Mouse (Mus musculus): ENCODE results near the gene Nans. TPM values are rescaled to one million over a fixed set of nuclear protein-coding genes. Genes with fewer than 3 reads are reported as not detected.

Gene Nans
- total RNA-seq, 1 experiment = 75.4 TPM

DNA sequence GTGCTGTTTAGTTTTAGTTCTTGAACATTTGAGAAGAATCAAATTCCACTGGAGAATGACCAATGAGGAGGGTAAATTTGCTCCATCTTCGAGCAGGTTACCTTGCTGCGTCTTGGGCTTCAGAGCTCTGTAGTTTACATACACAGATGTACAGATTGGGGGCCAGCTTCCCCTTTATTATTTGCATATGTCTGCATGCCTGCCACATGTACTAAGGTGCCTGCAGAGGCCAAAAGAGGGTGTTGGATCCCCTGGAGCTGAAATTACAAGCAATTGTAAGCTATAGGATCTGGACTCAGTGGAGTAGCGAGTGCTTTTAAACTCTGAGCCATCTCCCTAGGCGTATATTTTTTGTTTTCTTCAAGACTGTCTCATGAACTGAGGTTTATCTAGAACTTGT lies 32.3 kb upstream of the Nans start:
- no peak overlapping the region for H3K27ac ChIP-seq (ENCODE audit: insufficient read depth, low read depth, low read length, poor library complexity, severe bottlenecking)
- H3K4me3 ChIP-seq (ENCODE audit: insufficient read depth in 1 of 2, low read depth in 1 of 2, low read length in 2 of 2, poor library complexity in 1 of 2, severe bottlenecking in 1 of 2) = no peak overlapping the region
- DNase-seq (ENCODE audit: low read depth, low spot score) = no peak
- H3K36me3 ChIP-seq (ENCODE audit: control insufficient read depth, insufficient read depth, low read length, poor library complexity, severe bottlenecking) = peaks cover 22% of the 10 kb centered on the region
- no peak overlapping the region for H3K9ac ChIP-seq (ENCODE audit: insufficient read depth, low read depth, low read length, poor library complexity, severe bottlenecking)
- in situ Hi-C loops (cut with MboI; ENCODE audit: low sequenced_read_pairs in 2 of 2, unreplicated experiment in 2 of 2) = no loop called here
- TF ChIP-seq ZNF384 (IDR thresholded peaks at IDR 0.05; ENCODE audit: low read depth, low read length) = no peak
- no peak for TF ChIP-seq MAFK (IDR thresholded peaks at IDR 0.05; ENCODE audit: insufficient read depth, low read depth, low read length)
- no peaks in the 10 kb centered on the region for H3K9me3 ChIP-seq (ENCODE audit: control insufficient read depth, insufficient read depth, low read depth, low read length)
- H3K4me1 ChIP-seq (ENCODE audit: control insufficient read depth in 2 of 2, insufficient read depth in 2 of 2, low read length in 2 of 2, poor library complexity in 1 of 2) = peaks cover 7 to 20% of the 10 kb centered on the region in 2 experiments; a peak in 3 of 4 replicates

DNA sequence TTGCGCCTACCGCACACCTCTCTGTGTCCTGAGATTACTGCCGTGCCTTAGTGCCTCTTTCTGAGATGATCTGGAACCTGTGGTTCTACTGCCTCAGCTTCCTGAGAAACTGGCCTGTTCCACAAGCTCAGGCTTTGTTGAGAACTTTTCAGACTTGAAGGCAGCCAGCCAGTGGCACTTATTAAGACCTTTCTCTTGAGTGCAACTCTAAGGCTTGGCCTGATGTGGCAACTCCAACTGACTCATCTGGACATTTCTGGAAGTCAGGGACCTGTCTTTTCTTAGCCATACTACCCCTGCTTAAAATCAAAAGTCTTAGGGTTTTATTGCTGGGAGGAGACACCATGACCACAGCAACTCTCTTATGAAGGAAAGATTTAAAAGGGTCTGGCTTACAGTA lies 31.9 kb upstream of the Nans start:
- TF ChIP-seq CHD2 (IDR thresholded peaks at IDR 0.05; ENCODE audit: low read depth, low read length) (no peak), ZC3H11A (IDR thresholded peaks at IDR 0.05; ENCODE audit: borderline replicate concordance, low read depth, low read length) (no peak)
- H3K9ac ChIP-seq (ENCODE audit: insufficient read depth, low read depth, low read length, poor library complexity, severe bottlenecking) = no peak overlapping the region; the same call in 1 of the 2 replicates
- H3K9me3 ChIP-seq (ENCODE audit: control insufficient read depth, insufficient read depth, low read depth, low read length) = no peaks in the 10 kb centered on the region
- no peak overlapping the region for H3K4me3 ChIP-seq (ENCODE audit: insufficient read depth in 1 of 2, low read depth in 1 of 2, low read length in 2 of 2, poor library complexity in 1 of 2, severe bottlenecking in 1 of 2)
- no peak for DNase-seq (ENCODE audit: low read depth, low spot score)
- peaks cover 22% of the 10 kb centered on the region for H3K36me3 ChIP-seq (ENCODE audit: control insufficient read depth, insufficient read depth, low read length, poor library complexity, severe bottlenecking)
- peaks cover 7 to 20% of the 10 kb centered on the region in 2 experiments; a peak in 3 of 4 replicates for H3K4me1 ChIP-seq (ENCODE audit: control insufficient read depth in 2 of 2, insufficient read depth in 2 of 2, low read length in 2 of 2, poor library complexity in 1 of 2)
- H3K27ac ChIP-seq (ENCODE audit: insufficient read depth, low read depth, low read length, poor library complexity, severe bottlenecking) = no peak overlapping the region
- in situ Hi-C loops (cut with MboI; ENCODE audit: low sequenced_read_pairs in 2 of 2, unreplicated experiment in 2 of 2) = no loop called here

DNA sequence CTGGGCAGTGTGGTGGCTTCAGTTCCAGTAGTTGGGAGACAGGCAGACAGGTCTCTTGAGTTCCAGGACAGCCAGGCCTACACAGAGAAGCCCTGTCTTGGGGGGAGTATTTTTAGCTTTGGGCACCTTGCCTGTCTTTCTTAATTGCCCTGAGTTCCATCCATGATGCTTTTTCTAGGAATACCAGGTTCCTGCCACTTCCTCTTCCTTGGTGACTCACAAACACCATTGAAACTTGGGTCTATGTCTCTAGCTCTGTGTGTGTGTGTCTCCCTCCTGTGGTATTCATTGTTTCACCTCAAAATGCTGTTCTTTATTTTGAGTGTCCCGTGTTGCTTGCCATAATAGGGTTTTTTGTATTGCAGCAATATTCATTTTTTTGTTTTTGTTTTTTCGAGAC lies 30.6 kb upstream of the Nans start:
- in situ Hi-C loops (cut with MboI; ENCODE audit: low sequenced_read_pairs in 2 of 2, unreplicated experiment in 2 of 2) = no loop called here
- Histone ChIP-seq H3K9ac (ENCODE audit: insufficient read depth, low read depth, low read length, poor library complexity, severe bottlenecking) (no peak overlapping the region), H3K36me3 (ENCODE audit: control insufficient read depth, insufficient read depth, low read length, poor library complexity, severe bottlenecking) (peaks cover 25% of the 10 kb centered on the region), H3K4me3 (ENCODE audit: insufficient read depth in 1 of 2, low read depth in 1 of 2, low read length in 2 of 2, poor library complexity in 1 of 2, severe bottlenecking in 1 of 2) (no peak overlapping the region), H3K27ac (ENCODE audit: insufficient read depth, low read depth, low read length, poor library complexity, severe bottlenecking) (no peak overlapping the region), H3K9me3 (ENCODE audit: control insufficient read depth, insufficient read depth, low read depth, low read length) (no peaks in the 10 kb centered on the region), H3K4me1 (ENCODE audit: control insufficient read depth in 2 of 2, insufficient read depth in 2 of 2, low read length in 2 of 2, poor library complexity in 1 of 2) (peaks cover 7 to 20% of the 10 kb centered on the region in 2 experiments; a peak in 3 of 4 replicates)
- DNase-seq (ENCODE audit: low read depth, low spot score) = no peak
- TF ChIP-seq HCFC1 (IDR thresholded peaks at IDR 0.05; ENCODE audit: borderline replicate concordance, insufficient read depth, low read length) (no peak), ZC3H11A (IDR thresholded peaks at IDR 0.05; ENCODE audit: borderline replicate concordance, low read depth, low read length) (no peak), MAFK (IDR thresholded peaks at IDR 0.05; ENCODE audit: insufficient read depth, low read depth, low read length) (no peak), CHD2 (IDR thresholded peaks at IDR 0.05; ENCODE audit: low read depth, low read length) (no peak), ZNF384 (IDR thresholded peaks at IDR 0.05; ENCODE audit: low read depth, low read length) (no peak)

DNA sequence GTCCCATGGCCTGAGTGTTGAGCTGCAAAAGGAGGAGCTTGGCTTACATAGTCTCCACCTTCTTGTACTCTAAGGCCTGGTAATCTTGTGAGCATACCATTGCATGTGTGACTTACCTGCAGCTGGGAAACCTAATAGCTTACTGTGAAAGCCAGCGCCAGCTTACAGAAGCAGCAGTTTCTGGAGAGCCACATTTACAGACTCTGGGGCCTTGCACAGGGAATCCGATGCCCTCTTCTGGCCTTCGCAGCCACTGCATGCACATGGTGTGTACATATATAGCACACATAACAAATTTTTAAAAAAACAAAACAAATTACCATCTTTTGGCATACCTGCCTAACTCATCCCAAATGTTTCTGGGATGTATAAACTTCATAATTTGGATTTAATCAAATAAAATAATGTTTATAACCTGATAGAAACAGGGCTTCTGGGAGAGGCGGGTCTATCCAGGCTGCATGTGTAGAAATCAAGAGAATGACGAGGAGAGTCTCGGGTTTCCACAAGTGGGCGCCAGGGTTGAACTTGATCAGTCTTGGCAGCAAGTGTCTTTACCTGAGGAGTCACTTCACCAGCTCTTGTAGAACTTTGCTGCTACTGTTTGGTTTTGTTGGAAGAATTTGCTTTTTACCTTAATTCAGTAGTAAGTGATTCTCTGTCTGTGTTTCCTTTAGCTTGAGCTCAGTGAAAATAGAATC lies 25.8 kb upstream of the Nans start:
- TF ChIP-seq MAFK (IDR thresholded peaks at IDR 0.05; ENCODE audit: insufficient read depth, low read depth, low read length) (no peak), ZC3H11A (IDR thresholded peaks at IDR 0.05; ENCODE audit: borderline replicate concordance, low read depth, low read length) (no peak), HCFC1 (IDR thresholded peaks at IDR 0.05; ENCODE audit: borderline replicate concordance, insufficient read depth, low read length) (no peak), CHD2 (IDR thresholded peaks at IDR 0.05; ENCODE audit: low read depth, low read length) (no peak), ZNF384 (IDR thresholded peaks at IDR 0.05; ENCODE audit: low read depth, low read length) (no peak)
- peaks cover 59% of the 10 kb centered on the region for H3K36me3 ChIP-seq (ENCODE audit: control insufficient read depth, insufficient read depth, low read length, poor library complexity, severe bottlenecking)
- in situ Hi-C loops (cut with MboI; ENCODE audit: low sequenced_read_pairs in 2 of 2, unreplicated experiment in 2 of 2) = no loop called here
- no peak for DNase-seq (ENCODE audit: low read depth, low spot score)
- no peak overlapping the region for H3K27ac ChIP-seq (ENCODE audit: insufficient read depth, low read depth, low read length, poor library complexity, severe bottlenecking)
- H3K4me3 ChIP-seq (ENCODE audit: insufficient read depth in 1 of 2, low read depth in 1 of 2, low read length in 2 of 2, poor library complexity in 1 of 2, severe bottlenecking in 1 of 2) = no peak overlapping the region
- H3K9ac ChIP-seq (ENCODE audit: insufficient read depth, low read depth, low read length, poor library complexity, severe bottlenecking) = no peak overlapping the region
- peaks cover 0 to 3% of the 10 kb centered on the region in 2 experiments; a peak in 1 of 4 replicates for H3K4me1 ChIP-seq (ENCODE audit: control insufficient read depth in 2 of 2, insufficient read depth in 2 of 2, low read length in 2 of 2, poor library complexity in 1 of 2)
- H3K9me3 ChIP-seq (ENCODE audit: control insufficient read depth, insufficient read depth, low read depth, low read length) = no peaks in the 10 kb centered on the region

DNA sequence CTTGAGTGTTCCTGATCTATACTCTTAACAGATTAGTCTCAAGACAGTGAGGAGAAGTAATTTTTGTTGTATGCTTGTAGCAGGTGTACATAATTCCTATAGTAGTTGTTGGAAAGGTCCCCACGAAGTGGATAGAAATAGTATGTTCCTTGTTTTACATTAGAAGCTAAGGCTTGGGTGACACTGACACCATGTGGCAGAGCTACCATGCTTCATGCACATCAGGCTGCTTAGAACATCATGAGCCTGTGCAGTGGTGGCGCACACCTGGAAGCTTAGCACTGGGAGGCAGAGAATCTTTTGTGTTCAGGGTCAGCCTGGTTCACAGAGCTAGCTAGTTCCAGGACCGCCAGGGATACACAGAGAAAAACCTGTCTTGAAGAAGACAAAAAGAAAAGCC lies 23.3 kb upstream of the Nans start:
- H3K9me3 ChIP-seq (ENCODE audit: control insufficient read depth, insufficient read depth, low read depth, low read length) = no peaks in the 10 kb centered on the region
- no peak overlapping the region for H3K4me3 ChIP-seq (ENCODE audit: insufficient read depth in 1 of 2, low read depth in 1 of 2, low read length in 2 of 2, poor library complexity in 1 of 2, severe bottlenecking in 1 of 2)
- peaks cover 0 to 2% of the 10 kb centered on the region in 2 experiments; a peak in 1 of 4 replicates for H3K4me1 ChIP-seq (ENCODE audit: control insufficient read depth in 2 of 2, insufficient read depth in 2 of 2, low read length in 2 of 2, poor library complexity in 1 of 2)
- H3K9ac ChIP-seq (ENCODE audit: insufficient read depth, low read depth, low read length, poor library complexity, severe bottlenecking) = no peak overlapping the region
- in situ Hi-C loops (cut with MboI; ENCODE audit: low sequenced_read_pairs in 2 of 2, unreplicated experiment in 2 of 2) = no loop called here
- H3K27ac ChIP-seq (ENCODE audit: insufficient read depth, low read depth, low read length, poor library complexity, severe bottlenecking) = no peak overlapping the region
- TF ChIP-seq HCFC1 (IDR thresholded peaks at IDR 0.05; ENCODE audit: borderline replicate concordance, insufficient read depth, low read length) (no peak), ZC3H11A (IDR thresholded peaks at IDR 0.05; ENCODE audit: borderline replicate concordance, low read depth, low read length) (no peak), ZNF384 (IDR thresholded peaks at IDR 0.05; ENCODE audit: low read depth, low read length) (no peak), MAFK (IDR thresholded peaks at IDR 0.05; ENCODE audit: insufficient read depth, low read depth, low read length) (no peak)
- no peak for DNase-seq (ENCODE audit: low read depth, low spot score)
- H3K36me3 ChIP-seq (ENCODE audit: control insufficient read depth, insufficient read depth, low read length, poor library complexity, severe bottlenecking) = peaks cover 65% of the 10 kb centered on the region

All from ES-E14 (cell line).